ENCODE assay signal across 20 mouse cellular contexts in genomic region chr7:144001628-144002027, GRCm38 (mm10). TPM values are rescaled to one million over a fixed set of nuclear protein-coding genes. Genes with fewer than 3 reads are reported as not detected.
DNase-seq lines count a peak whose midpoint lies in the region; ATAC-seq and TF ChIP-seq lines count a peak whose summit lies in the region.
"Had no signal": no experiment of that assay in that cellular context is flagged by ENCODE, and none has a peak within 500 bp of the region (broad histone marks: within the 10 kb centered on the region; RNA-seq: fewer than 3 reads in every experiment).

Gene Shank2 (plus strand): TSS chr7:144001928.

- no peaks in the 10 kb centered on the region for H3K4me1 ChIP-seq in hindbrain, embryonic 15.5 days (replicated peaks)
- no peaks in the 10 kb centered on the region for H3K4me1 ChIP-seq in hindbrain, postnatal 0 days (ENCODE audit: insufficient read depth, low read length)
- no peaks in the 10 kb centered on the region for H3K4me1 ChIP-seq in midbrain, embryonic 16.5 days (ENCODE audit: control insufficient read depth, insufficient read depth, low read length)
- H3K4me1 ChIP-seq in midbrain, embryonic 11.5 days (ENCODE audit: control insufficient read depth, insufficient read depth, low read length): no peaks in the 10 kb centered on the region
- H3K4me1 ChIP-seq in olfactory bulb, adult 2 months (ENCODE audit: control insufficient read depth, insufficient read depth, low read length): no peaks in the 10 kb centered on the region
- no peaks in the 10 kb centered on the region for H3K4me1 ChIP-seq in kidney, embryonic 16.5 days (ENCODE audit: insufficient read depth, low read length)
- H3K4me1 ChIP-seq: hindbrain, embryonic 10.5 days; intestine, embryonic 15.5 days; limb, embryonic 12.5 days; liver, embryonic 13.5 days; lung, embryonic 15.5 days; midbrain, embryonic 12.5 days; stomach, embryonic 15.5 days had no signal

- no peaks in the 10 kb centered on the region for H3K36me3 ChIP-seq in hindbrain, embryonic 15.5 days
- H3K36me3 ChIP-seq in hindbrain, postnatal 0 days (ENCODE audit: insufficient read depth, low read length): no peaks in the 10 kb centered on the region
- H3K36me3 ChIP-seq in midbrain, embryonic 16.5 days (ENCODE audit: control insufficient read depth, insufficient read depth, low read length): no peaks in the 10 kb centered on the region
- H3K36me3 ChIP-seq in midbrain, embryonic 11.5 days (ENCODE audit: control insufficient read depth, insufficient read depth, low read length): no peaks in the 10 kb centered on the region
- H3K36me3 ChIP-seq in kidney, embryonic 16.5 days (ENCODE audit: insufficient read depth, low read length): no peaks in the 10 kb centered on the region
- H3K36me3 ChIP-seq: G1E; hindbrain, embryonic 10.5 days; intestine, embryonic 15.5 days; limb, embryonic 12.5 days; liver, embryonic 13.5 days; lung, embryonic 15.5 days; midbrain, embryonic 12.5 days; stomach, embryonic 15.5 days had no signal

- no peak within 1 kb of the TSS for H3K4me3 ChIP-seq in hindbrain, embryonic 15.5 days
- no peak within 1 kb of the TSS for H3K4me3 ChIP-seq in hindbrain, postnatal 0 days (ENCODE audit: low read length)
- H3K4me3 ChIP-seq in midbrain, embryonic 16.5 days (ENCODE audit: low read depth, low read length): no peak within 1 kb of the TSS
- H3K4me3 ChIP-seq in midbrain, embryonic 11.5 days (ENCODE audit: low read depth, low read length): no peak within 1 kb of the TSS
- no peak within 1 kb of the TSS for H3K4me3 ChIP-seq in olfactory bulb, adult 2 months (ENCODE audit: insufficient read depth, low read depth, low read length)
- H3K4me3 ChIP-seq in kidney, embryonic 16.5 days (ENCODE audit: low read length): no peak within 1 kb of the TSS
- H3K4me3 ChIP-seq: hindbrain, embryonic 10.5 days; intestine, embryonic 15.5 days; limb, embryonic 12.5 days; liver, embryonic 13.5 days; lung, embryonic 15.5 days; midbrain, embryonic 12.5 days; stomach, embryonic 15.5 days had no signal

- no peak for TF ChIP-seq POLR2A in olfactory bulb, adult 2 months (IDR thresholded peaks at IDR 0.05; ENCODE audit: insufficient read depth, low read depth, low read length)

- TF ChIP-seq CTCF in hindbrain, postnatal 0 days (IDR thresholded peaks at IDR 0.05; ENCODE audit: low read depth): no peak
- TF ChIP-seq CTCF in olfactory bulb, adult 2 months (IDR thresholded peaks at IDR 0.05; ENCODE audit: insufficient read depth, low read depth, low read length): no peak

- DNase-seq in hindbrain, postnatal 0 days (ENCODE audit: low spot score): no peak
- DNase-seq in midbrain, embryonic 11.5 days (ENCODE audit: low spot score, missing footprints): no peak
- DNase-seq in layer of hippocampus, postnatal 36 days: no peak
- DNase-seq: cerebellum, adult 8-10 months; gastrocnemius, postnatal 25 days; liver, embryonic 13.5 days; right cerebral cortex, postnatal 14 days had no signal

- no peaks in the 10 kb centered on the region for H3K27me3 ChIP-seq in hindbrain, embryonic 15.5 days
- no peaks in the 10 kb centered on the region for H3K27me3 ChIP-seq in hindbrain, postnatal 0 days (ENCODE audit: insufficient read depth, low read length)
- no peaks in the 10 kb centered on the region for H3K27me3 ChIP-seq in midbrain, embryonic 16.5 days (ENCODE audit: control insufficient read depth, insufficient read depth, low read depth, low read length)
- H3K27me3 ChIP-seq in midbrain, embryonic 11.5 days (ENCODE audit: control insufficient read depth, insufficient read depth, low read length): no peaks in the 10 kb centered on the region
- no peaks in the 10 kb centered on the region for H3K27me3 ChIP-seq in kidney, embryonic 16.5 days (ENCODE audit: insufficient read depth, low read length)
- H3K27me3 ChIP-seq: intestine, embryonic 15.5 days; limb, embryonic 12.5 days; liver, embryonic 13.5 days; lung, embryonic 15.5 days; midbrain, embryonic 12.5 days; stomach, embryonic 15.5 days had no signal

- H3K9me3 ChIP-seq in hindbrain, embryonic 15.5 days: peaks cover 8% of the 10 kb centered on the region
- peaks cover 5% of the 10 kb centered on the region; the same call in 1 of the 2 replicates for H3K9me3 ChIP-seq in hindbrain, postnatal 0 days (ENCODE audit: low read length)
- peaks cover 9% of the 10 kb centered on the region; the same call in 1 of the 2 replicates for H3K9me3 ChIP-seq in midbrain, embryonic 16.5 days (replicated peaks; ENCODE audit: control insufficient read depth, low read length, poor library complexity, severe bottlenecking)
- H3K9me3 ChIP-seq in midbrain, embryonic 11.5 days (ENCODE audit: control insufficient read depth, low read length): peaks cover 4% of the 10 kb centered on the region; the same call in 1 of the 2 replicates
- H3K9me3 ChIP-seq in kidney, embryonic 16.5 days (ENCODE audit: low read length): 0 out of 2 replicates have a peak, but pooled peaks cover 4% of the 10 kb centered on the region
- H3K9me3 ChIP-seq: G1E; intestine, embryonic 15.5 days; limb, embryonic 12.5 days; liver, embryonic 13.5 days; lung, embryonic 15.5 days; stomach, embryonic 15.5 days had no signal

- ATAC-seq in hindbrain, embryonic 15.5 days (ENCODE audit: low FRiP score, low read depth): no peak
- no peak for ATAC-seq in hindbrain, postnatal 0 days
- no peak for ATAC-seq in midbrain, embryonic 16.5 days
- no peak for ATAC-seq in midbrain, embryonic 11.5 days (ENCODE audit: low FRiP score)
- ATAC-seq in kidney, embryonic 16.5 days (ENCODE audit: low FRiP score, low TSS enrichment): no peak
- ATAC-seq: intestine, embryonic 15.5 days had no signal

- 88% methylated on average over 3 of the region's 3 CpGs for WGBS in hindbrain, embryonic 15.5 days
- WGBS in hindbrain, postnatal 0 days: 86% methylated on average over 3 of the region's 3 CpGs
- 83% methylated on average over 3 of the region's 3 CpGs for WGBS in midbrain, embryonic 16.5 days
- WGBS in midbrain, embryonic 11.5 days: 87% methylated on average over 3 of the region's 3 CpGs
- WGBS in olfactory bulb, adult 2 months: 89% methylated on average over 3 of the region's 3 CpGs
- 84% methylated on average over 3 of the region's 3 CpGs for WGBS in kidney, embryonic 16.5 days

- H3K27ac ChIP-seq in hindbrain, embryonic 15.5 days (replicated peaks): no peak within 1 kb of the TSS
- H3K27ac ChIP-seq in hindbrain, postnatal 0 days: no peak within 1 kb of the TSS
- no peak within 1 kb of the TSS for H3K27ac ChIP-seq in midbrain, embryonic 16.5 days (ENCODE audit: low read length)
- no peak within 1 kb of the TSS for H3K27ac ChIP-seq in midbrain, embryonic 11.5 days (ENCODE audit: low read depth, low read length)
- H3K27ac ChIP-seq in olfactory bulb, adult 2 months (ENCODE audit: insufficient read depth, low read depth, low read length): no peak within 1 kb of the TSS
- no peak within 1 kb of the TSS for H3K27ac ChIP-seq in kidney, embryonic 16.5 days (ENCODE audit: low read length)
- H3K27ac ChIP-seq: hindbrain, embryonic 10.5 days; intestine, embryonic 15.5 days; kidney, postnatal 0 days; limb, embryonic 12.5 days; liver, embryonic 13.5 days; lung, embryonic 15.5 days; macrophage; midbrain, embryonic 12.5 days; stomach, embryonic 15.5 days had no signal

- no peak within 1 kb of the TSS for H3K9ac ChIP-seq in hindbrain, embryonic 15.5 days
- no peak within 1 kb of the TSS for H3K9ac ChIP-seq in hindbrain, postnatal 0 days (replicated peaks; ENCODE audit: low read length)
- no peak within 1 kb of the TSS for H3K9ac ChIP-seq in midbrain, embryonic 16.5 days (ENCODE audit: low read depth, low read length)
- no peak within 1 kb of the TSS for H3K9ac ChIP-seq in midbrain, embryonic 11.5 days (ENCODE audit: low read length)
- H3K9ac ChIP-seq in kidney, embryonic 16.5 days (replicated peaks; ENCODE audit: low read length): no peak within 1 kb of the TSS
- H3K9ac ChIP-seq: intestine, embryonic 15.5 days; limb, embryonic 12.5 days; liver, embryonic 13.5 days; lung, embryonic 15.5 days; midbrain, embryonic 12.5 days; stomach, embryonic 15.5 days had no signal

- no peak within 1 kb of the TSS for H3K4me2 ChIP-seq in hindbrain, embryonic 15.5 days
- H3K4me2 ChIP-seq in hindbrain, postnatal 0 days (ENCODE audit: low read depth, low read length): no peak within 1 kb of the TSS
- no peak within 1 kb of the TSS for H3K4me2 ChIP-seq in midbrain, embryonic 16.5 days (ENCODE audit: low read length)
- H3K4me2 ChIP-seq in midbrain, embryonic 11.5 days: no peak within 1 kb of the TSS
- H3K4me2 ChIP-seq in kidney, embryonic 16.5 days (replicated peaks; ENCODE audit: low read depth, low read length): no peak within 1 kb of the TSS
- H3K4me2 ChIP-seq: intestine, embryonic 15.5 days; limb, embryonic 12.5 days; liver, embryonic 13.5 days; lung, embryonic 15.5 days; midbrain, embryonic 12.5 days; stomach, embryonic 15.5 days had no signal

RNA-seq across cellular contexts. Expression of gene Shank2, which starts in this region (rescaled TPM):
- 8.8 and 10.2 TPM in 2 replicates for polyA plus RNA-seq in hindbrain, embryonic 15.5 days (2015; fragmentation: Nextera tagmentation; extraction: Ambion mirVana)
- total RNA-seq in hindbrain, postnatal 0 days (2014; rRNA removed): 28.0 and 30.0 TPM in 2 replicates
- polyA plus RNA-seq in hindbrain, postnatal 0 days (2015; fragmentation: Nextera tagmentation; extraction: Ambion mirVana): 8.4 and 8.5 TPM in 2 replicates
- polyA plus RNA-seq in midbrain, embryonic 16.5 days (2015; fragmentation: Nextera tagmentation; extraction: Ambion mirVana): 10.0 and 10.5 TPM in 2 replicates
- 2.2 and 2.5 TPM in 2 replicates for polyA plus RNA-seq in midbrain, embryonic 11.5 days (2014; fragmentation: Nextera tagmentation; extraction: Ambion mirVana)
- total RNA-seq in layer of hippocampus, postnatal 36 days (2021): 100 to 1,000 TPM; 121 to 138 TPM
- 53.3 TPM in 1 of 2 replicates, not detected in the other for polyA plus RNA-seq in olfactory bulb, adult 2 months (2012; ENCODE audit: insufficient read depth, insufficient read length, low replicate concordance, missing spikeins)
- polyA plus RNA-seq in kidney, embryonic 16.5 days (2015; fragmentation: Nextera tagmentation; extraction: Ambion mirVana): 3.6 and 4.0 TPM in 2 replicates
- polyA plus RNA-seq: G1E, macrophage had no signal
